Mouse (Mus musculus) hindbrain, embryonic 12.5 days (tissue): Measurements from ENCODE around the gene Mef2c. TPM values are rescaled to one million over a fixed set of nuclear protein-coding genes. Genes with fewer than 3 reads are reported as not detected.
A peak's percentile ranks its signal among the peaks of the same experiment; 100 is the strongest.

Experiments
- ATAC-seq: fragments of 200-750 bp; cut with Nextera tagmentation; 2 replicates; pipeline ENCODE4 v1.8.0; 2017; ENCODE audit warnings: moderate TSS enrichment; ENCODE audit not compliant: low FRiP score
- H3K27ac ChIP-seq: fragments of 300-500 bp; sonication (generic); 2 replicates; pipeline ENCODE4 v1.5.1; 2016; ENCODE audit warnings: mild to moderate bottlenecking
- H3K27me3 ChIP-seq: fragments of 300-500 bp; sonication (generic); 2 replicates; pipeline ENCODE4 v1.6.1; 2016; ENCODE audit warnings: mild to moderate bottlenecking
- H3K36me3 ChIP-seq: fragments of 300-500 bp; sonication (generic); 2 replicates; pipeline ENCODE4 v1.6.1; 2016; ENCODE audit warnings: mild to moderate bottlenecking
- H3K4me1 ChIP-seq: fragments of 300-500 bp; sonication (generic); 2 replicates; pipeline ENCODE4 v1.6.1; 2016
- H3K4me2 ChIP-seq: fragments of 300-500 bp; sonication (generic); replicated peaks from 2 replicates; pipeline ENCODE4 v1.6.1; 2016; ENCODE audit warnings: mild to moderate bottlenecking
- H3K4me3 ChIP-seq: fragments of 300-500 bp; sonication (generic); 2 replicates; pipeline ENCODE4 v1.5.1; 2016; ENCODE audit warnings: mild to moderate bottlenecking
- H3K9ac ChIP-seq: fragments of 300-500 bp; sonication (generic); 2 replicates; pipeline ENCODE4 v1.6.1; 2016; ENCODE audit warnings: mild to moderate bottlenecking, moderate library complexity
- H3K9me3 ChIP-seq: fragments of 300-500 bp; sonication (generic); replicated peaks from 2 replicates; pipeline ENCODE4 v1.6.1; 2016; ENCODE audit warnings: mild to moderate bottlenecking
- WGBS: fragments of 180-500 bp; shearing (Covaris S2); methylation state at CpG from one replicate; pipeline ENCODE4 v1.1.7; 2016; 5-methylcytosine and 5-hydroxymethylcytosine counted together
- polyA plus RNA-seq: library from polyadenylated mRNA; unstranded; fragments of >200 nt; fragmentation: Nextera tagmentation; extraction: Ambion mirVana; gene quantifications from 2 replicates; pipeline ENCODE4 v1.2.1, GENCODE M21; 2016

Mef2c gene
- polyA plus RNA-seq, 1 experiment from 2014 or later: 28.9 TPM

- no peak overlapping the region for H3K27ac ChIP-seq
- no peaks in the 10 kb centered on the region for H3K36me3 ChIP-seq
- WGBS: 87% methylated on average over 3 of the region's 3 CpGs
- H3K4me2 ChIP-seq: no peak overlapping the region
- no peak overlapping the region for H3K9ac ChIP-seq
- H3K9me3 ChIP-seq: no peaks in the 10 kb centered on the region
- ATAC-seq: no peak
- no peaks in the 10 kb centered on the region for H3K27me3 ChIP-seq
- H3K4me1 ChIP-seq: no peaks in the 10 kb centered on the region
- H3K4me3 ChIP-seq: no peak overlapping the region
Observed at GRCm38 (mm10) chr13:83492051-83492450, 11.8 kb upstream of the Mef2c start.

GRCm38 (mm10) chr13:83497708-83498107 lies 6.1 kb upstream of the Mef2c start:
- H3K9me3 ChIP-seq: no peaks in the 10 kb centered on the region
- no peak overlapping the region for H3K9ac ChIP-seq
- no peaks in the 10 kb centered on the region for H3K4me1 ChIP-seq
- 88% methylated on average over 3 of the region's 3 CpGs for WGBS
- no peak overlapping the region for H3K4me2 ChIP-seq
- no peak overlapping the region for H3K27ac ChIP-seq
- no peaks in the 10 kb centered on the region for H3K36me3 ChIP-seq
- ATAC-seq: no peak
- H3K4me3 ChIP-seq: no peak overlapping the region
- no peaks in the 10 kb centered on the region for H3K27me3 ChIP-seq

GRCm38 (mm10) chr13:83499526-83499925 lies 4.3 kb upstream of the Mef2c start:
- WGBS: 52% methylated on average over 4 of the region's 4 CpGs
- no peak overlapping the region for H3K9ac ChIP-seq
- no peaks in the 10 kb centered on the region for H3K4me1 ChIP-seq
- no peaks in the 10 kb centered on the region for H3K27me3 ChIP-seq
- H3K36me3 ChIP-seq: no peaks in the 10 kb centered on the region
- no peaks in the 10 kb centered on the region for H3K9me3 ChIP-seq
- no peak for ATAC-seq
- no peak overlapping the region for H3K27ac ChIP-seq
- no peak overlapping the region for H3K4me2 ChIP-seq
- H3K4me3 ChIP-seq: no peak overlapping the region

- 95% methylated on average over 1 of the region's 1 CpGs for WGBS
- Histone ChIP-seq H3K27ac (no peak overlapping the region), H3K27me3 (no peaks in the 10 kb centered on the region), H3K4me1 (no peaks in the 10 kb centered on the region), H3K9ac (no peak overlapping the region), H3K36me3 (no peaks in the 10 kb centered on the region), H3K4me2 (no peak overlapping the region), H3K9me3 (no peaks in the 10 kb centered on the region), H3K4me3 (no peak overlapping the region)
- no peak for ATAC-seq
Observed at GRCm38 (mm10) chr13:83507687-83508086, 3.9 kb downstream of the Mef2c start.

GRCm38 (mm10) chr13:83515013-83515547 lies 11.2 kb downstream of the Mef2c start:
- H3K4me3 ChIP-seq: no peak overlapping the region
- no peaks in the 10 kb centered on the region for H3K27me3 ChIP-seq
- H3K27ac ChIP-seq: no peak overlapping the region
- no peaks in the 10 kb centered on the region for H3K36me3 ChIP-seq
- 47% methylated on average over 4 of the region's 4 CpGs for WGBS
- H3K9me3 ChIP-seq: no peaks in the 10 kb centered on the region
- H3K9ac ChIP-seq: no peak overlapping the region
- no peaks in the 10 kb centered on the region for H3K4me1 ChIP-seq
- H3K4me2 ChIP-seq: no peak overlapping the region
- no peak for ATAC-seq

GRCm38 (mm10) chr13:83517660-83518609 lies 14.1 kb downstream of the Mef2c start:
- peak; percentile 94 for ATAC-seq
- no peaks in the 10 kb centered on the region for H3K4me1 ChIP-seq
- H3K4me3 ChIP-seq: peak overlapping the region; percentile 50
- no peaks in the 10 kb centered on the region for H3K9me3 ChIP-seq
- WGBS: under 1% methylated on average over 27 of the region's 27 CpGs
- H3K27me3 ChIP-seq: peaks cover 4% of the 10 kb centered on the region; the same call in 1 of the 2 replicates
- peak overlapping the region; percentile 66 for H3K9ac ChIP-seq
- peak overlapping the region; percentile 85 for H3K27ac ChIP-seq
- peak overlapping the region; percentile 69 for H3K4me2 ChIP-seq
- H3K36me3 ChIP-seq: no peaks in the 10 kb centered on the region

GRCm38 (mm10) chr13:83520807-83521206 lies 17.0 kb downstream of the Mef2c start:
- Histone ChIP-seq H3K4me3 (no peak overlapping the region), H3K36me3 (no peaks in the 10 kb centered on the region), H3K9ac (no peak overlapping the region), H3K27me3 (peaks cover 9% of the 10 kb centered on the region; the same call in 1 of the 2 replicates), H3K4me1 (no peaks in the 10 kb centered on the region), H3K4me2 (no peak overlapping the region), H3K9me3 (no peaks in the 10 kb centered on the region), H3K27ac (no peak overlapping the region)
- WGBS: 62% methylated on average over 4 of the region's 4 CpGs
- ATAC-seq: no peak

- Histone ChIP-seq H3K27ac (no peak overlapping the region), H3K36me3 (no peaks in the 10 kb centered on the region), H3K4me2 (peak overlapping the region; percentile 72), H3K9me3 (no peaks in the 10 kb centered on the region), H3K27me3 (peaks cover 9% of the 10 kb centered on the region; the same call in 1 of the 2 replicates), H3K4me1 (no peaks in the 10 kb centered on the region), H3K9ac (peak overlapping the region; percentile 57), H3K4me3 (peak overlapping the region; percentile 55)
- peak; percentile 76 for ATAC-seq
- WGBS: 2% methylated on average over 35 of the region's 35 CpGs
Observed at GRCm38 (mm10) chr13:83523232-83523969, 19.6 kb downstream of the Mef2c start.

GRCm38 (mm10) chr13:83524159-83524901 lies 20.5 kb downstream of the Mef2c start:
- no peaks in the 10 kb centered on the region for H3K9me3 ChIP-seq
- peaks cover 9% of the 10 kb centered on the region; the same call in 1 of the 2 replicates for H3K27me3 ChIP-seq
- WGBS: under 1% methylated on average over 40 of the region's 43 CpGs
- peak overlapping the region; percentile 57 for H3K9ac ChIP-seq
- no peaks in the 10 kb centered on the region for H3K4me1 ChIP-seq
- H3K27ac ChIP-seq: peak overlapping the region; percentile 56; the same call in 1 of the 2 replicates
- peak overlapping the region; percentile 55 for H3K4me3 ChIP-seq
- ATAC-seq: peak; percentile 85
- H3K4me2 ChIP-seq: peak overlapping the region; percentile 72
- no peaks in the 10 kb centered on the region for H3K36me3 ChIP-seq

GRCm38 (mm10) chr13:83524902-83525715 lies 21.3 kb downstream of the Mef2c start:
- no peak for ATAC-seq
- Histone ChIP-seq H3K4me1 (no peaks in the 10 kb centered on the region), H3K4me3 (peak overlapping the region; percentile 55), H3K27ac (no peak overlapping the region; the same call in 1 of the 2 replicates), H3K27me3 (peaks cover 9% of the 10 kb centered on the region; the same call in 1 of the 2 replicates), H3K4me2 (peak overlapping the region; percentile 72), H3K9ac (peak overlapping the region; percentile 57; the same call in 1 of the 2 replicates), H3K36me3 (no peaks in the 10 kb centered on the region), H3K9me3 (no peaks in the 10 kb centered on the region)
- WGBS: 19% methylated on average over 7 of the region's 7 CpGs

- H3K4me2 ChIP-seq: peak overlapping the region; percentile 72
- 54% methylated on average over 2 of the region's 2 CpGs for WGBS
- no peak overlapping the region for H3K9ac ChIP-seq
- H3K4me1 ChIP-seq: no peaks in the 10 kb centered on the region
- no peak for ATAC-seq
- peak overlapping the region; percentile 55 for H3K4me3 ChIP-seq
- no peaks in the 10 kb centered on the region for H3K9me3 ChIP-seq
- peaks cover 9% of the 10 kb centered on the region; the same call in 1 of the 2 replicates for H3K27me3 ChIP-seq
- H3K27ac ChIP-seq: no peak overlapping the region
- H3K36me3 ChIP-seq: no peaks in the 10 kb centered on the region
Observed at GRCm38 (mm10) chr13:83525716-83526005, 21.8 kb downstream of the Mef2c start.
